Mouse (Mus musculus) monocyte, adult 5-6 weeks (primary cell): Measurements from ENCODE around the gene Snx18. TPM values are rescaled to one million over a fixed set of nuclear protein-coding genes. Genes with fewer than 3 reads are reported as not detected.

Experiments used
- ATAC-seq: fragments of 153-309, 156-312 bp; replicated peaks from 2 replicates; pipeline ENCODE4 v1.8.0; 2017; ENCODE audit warnings: mild to moderate bottlenecking; ENCODE audit not compliant: low TSS enrichment, insufficient number of reproducible peaks, severe bottlenecking, poor library complexity, low FRiP score
- total RNA-seq: library from RNA; stranded (forward); fragments of 200-1000, 200-491, 200-594 nt; gene quantifications from 3 replicates; pipeline ENCODE4 v1.2.3, GENCODE M21; 2017

The Snx18 gene
- total RNA-seq, 1 experiment from 2014 or later = 88.0 TPM

DNA sequence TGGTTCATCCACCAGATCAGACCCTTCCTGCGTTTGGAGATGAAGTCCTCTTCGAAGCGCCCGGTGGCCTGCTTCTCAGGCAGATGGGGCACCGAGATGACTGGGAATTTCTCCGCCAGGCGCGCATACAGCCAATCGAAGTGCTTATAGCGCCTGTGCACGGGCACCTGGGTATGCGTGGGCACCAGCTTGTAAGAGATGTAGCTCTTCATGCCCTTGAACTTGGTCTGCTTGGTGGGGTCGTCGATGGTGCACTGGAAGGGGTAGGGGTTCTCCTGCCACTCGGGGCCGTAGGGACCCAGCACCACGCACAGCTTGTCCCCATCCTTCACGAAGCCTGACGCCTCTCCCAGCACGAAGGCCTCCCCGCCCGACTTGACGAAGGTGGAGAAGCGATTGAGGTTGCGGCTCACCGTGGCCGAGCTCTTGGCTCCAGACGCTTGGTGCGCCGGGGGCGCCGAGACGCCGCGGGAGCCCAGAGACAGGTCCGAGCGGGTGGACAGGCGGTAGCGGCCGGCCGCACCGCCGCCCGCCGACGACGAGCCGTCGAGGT, 950 bp downstream of the Snx18 start:
- no peak for ATAC-seq

DNA sequence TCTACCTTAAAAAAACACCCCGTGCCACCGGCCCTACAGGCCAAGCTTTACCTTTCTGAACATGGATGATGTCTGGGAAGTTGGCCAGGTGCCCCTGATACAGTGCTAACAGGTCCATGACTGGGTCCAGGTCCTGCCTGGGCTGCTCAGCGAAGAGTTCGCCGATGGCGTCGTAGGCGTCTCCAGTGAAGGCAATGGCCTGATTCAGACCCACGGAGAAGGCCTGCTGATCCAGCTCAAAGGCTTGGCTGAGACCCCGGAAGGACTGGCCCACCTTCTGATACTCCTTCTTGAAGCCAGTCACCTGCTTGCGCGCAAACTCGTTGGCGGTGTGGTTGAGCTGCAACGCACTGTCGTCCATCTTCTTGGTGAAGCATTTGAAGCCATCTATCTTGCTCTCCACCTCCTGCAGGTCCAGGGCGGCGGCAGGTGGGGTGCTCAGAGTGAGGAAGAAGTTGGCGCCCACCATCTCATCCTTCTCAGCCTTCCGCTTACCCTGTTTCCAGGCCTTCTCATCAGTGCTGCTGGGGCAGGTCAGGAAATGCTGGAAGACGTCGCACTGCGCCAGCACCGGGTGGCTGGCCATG, 1.5 kb downstream of the Snx18 start:
- no peak for ATAC-seq

DNA sequence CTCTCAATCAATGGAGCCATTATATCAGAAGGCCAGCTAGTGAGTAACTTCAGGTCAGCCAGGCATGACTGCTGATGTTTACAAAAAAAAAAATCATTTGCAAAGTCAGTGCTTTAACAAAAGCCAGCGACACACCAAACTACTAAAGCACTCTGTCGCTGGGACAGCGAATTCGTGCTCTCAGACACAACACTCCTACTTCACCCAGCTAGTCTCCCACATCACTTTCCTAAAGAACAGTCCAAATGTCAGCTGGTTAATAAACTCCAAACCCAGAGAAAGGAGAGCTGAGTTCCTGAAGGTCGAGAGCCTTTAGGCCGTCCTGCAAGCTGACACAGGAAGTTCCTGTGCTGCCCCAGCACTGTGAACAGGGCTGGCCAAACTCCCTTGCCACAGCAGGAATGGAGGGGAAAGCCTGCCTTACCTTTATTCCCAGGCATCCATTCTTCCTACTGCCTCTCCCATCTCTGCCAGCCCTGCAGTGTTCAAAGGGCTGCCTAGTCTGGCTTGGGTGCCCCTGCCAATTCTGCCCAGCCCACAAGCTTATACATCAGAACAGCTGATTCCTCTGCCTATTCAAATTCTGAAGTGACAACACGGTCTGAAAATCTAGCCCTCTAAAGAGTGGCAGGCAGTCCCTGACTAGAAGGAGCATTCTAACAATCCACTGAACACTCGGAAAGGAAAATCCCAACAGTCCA, 2.2 kb downstream of the Snx18 start:
- no peak for ATAC-seq

DNA sequence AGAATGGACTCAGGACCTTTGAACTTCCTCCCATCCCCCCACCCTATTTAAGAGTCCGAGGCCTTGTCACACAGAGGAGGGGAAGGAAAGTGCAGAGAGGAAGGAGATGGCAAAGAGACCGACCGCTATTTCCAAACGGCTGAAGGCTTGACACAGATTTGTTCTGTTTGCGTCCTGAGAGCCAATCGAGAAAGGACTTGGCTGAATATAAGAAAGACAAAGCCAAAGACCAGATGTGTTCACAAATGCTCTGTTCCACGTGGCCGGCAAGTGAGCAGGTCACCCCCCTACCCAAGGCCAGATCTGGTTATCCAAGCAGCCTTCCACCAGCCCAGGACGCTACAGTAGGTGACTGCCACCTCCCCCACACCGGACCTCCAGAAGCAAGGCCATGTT, 2.8 kb downstream of the Snx18 start:
- ATAC-seq = peak; percentile 19; the same call in 1 of the 2 replicates

DNA sequence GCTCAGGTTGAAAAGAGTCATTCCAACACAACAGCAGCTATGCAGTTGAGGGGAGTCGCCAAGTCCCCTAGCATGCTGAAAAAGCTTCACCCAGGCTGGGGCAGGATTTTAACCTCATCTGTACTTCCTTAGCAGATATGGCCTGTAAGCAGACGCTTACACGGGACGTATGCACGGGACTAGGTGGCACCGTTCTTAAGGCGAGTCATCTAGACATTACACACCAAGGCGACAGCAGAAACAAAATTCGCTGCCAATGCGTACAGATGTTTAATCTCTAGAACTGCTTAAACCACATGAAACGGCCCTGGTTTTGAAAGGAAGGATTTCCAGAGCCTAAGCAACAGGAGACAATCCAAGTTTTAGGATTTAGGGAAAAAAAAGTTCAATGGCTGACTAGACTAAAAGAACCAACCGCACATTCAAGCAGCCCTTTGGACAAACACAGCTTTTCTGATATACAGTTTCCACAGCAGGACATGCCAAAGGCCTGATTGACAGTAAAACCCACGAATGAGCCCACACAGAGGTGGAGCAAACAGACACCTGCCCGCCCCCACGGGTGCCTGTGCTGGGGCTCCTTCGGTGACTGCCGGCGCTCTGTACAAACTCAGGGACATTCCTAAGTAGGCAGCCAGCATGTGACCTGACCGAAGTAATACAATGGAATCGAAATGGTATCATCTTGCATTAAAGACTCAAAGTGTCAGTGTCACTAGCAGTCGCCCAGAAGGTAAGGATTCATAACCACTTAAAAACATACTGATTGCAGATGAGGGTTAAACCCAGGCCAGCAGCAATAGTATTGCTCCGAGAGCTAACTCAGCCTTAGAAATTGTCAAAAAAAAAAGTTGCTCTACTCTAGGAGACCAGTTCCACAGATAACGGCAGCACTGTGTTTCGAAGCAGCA, 3.5 kb downstream of the Snx18 start:
- peak; percentile 24; the same call in 1 of the 2 replicates for ATAC-seq

DNA sequence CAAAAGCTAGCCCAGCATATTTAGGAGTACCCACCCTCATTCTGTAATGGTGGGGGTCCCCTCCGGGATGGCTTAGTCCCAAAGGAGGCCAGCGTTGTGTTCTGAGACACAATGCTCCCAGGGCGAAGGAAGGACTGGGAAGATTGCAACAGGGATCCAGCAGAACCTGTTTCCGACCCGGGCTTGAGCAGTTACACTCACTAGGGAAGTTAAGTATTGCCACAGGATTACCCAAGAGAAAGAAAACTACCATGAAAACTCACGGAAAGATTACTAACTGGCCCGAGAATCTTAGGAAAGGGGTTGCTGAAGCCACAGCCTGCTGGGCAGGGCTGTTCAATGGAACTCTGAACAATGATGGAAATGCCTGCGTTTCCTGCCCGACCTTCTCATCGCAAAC, 4.5 kb downstream of the Snx18 start:
- no peak for ATAC-seq

DNA sequence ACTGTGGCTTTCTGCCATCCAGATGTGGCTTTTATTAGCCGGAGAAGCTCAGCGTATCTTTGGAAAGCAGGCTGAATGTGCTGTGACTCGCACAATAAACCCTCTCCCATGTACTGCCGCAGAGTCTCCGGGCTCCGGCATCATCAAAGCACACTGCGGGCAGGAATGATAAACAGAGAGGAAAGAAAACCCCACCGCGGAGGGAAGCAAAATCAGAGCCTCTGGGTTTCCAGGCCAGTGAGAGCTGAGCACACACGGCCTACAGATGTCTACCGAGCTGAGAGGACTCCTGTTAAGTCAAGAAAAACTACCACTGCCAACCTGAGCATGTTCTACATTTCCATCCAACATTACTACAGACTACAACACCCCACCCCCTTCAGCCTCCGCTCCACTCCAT, 5.0 kb downstream of the Snx18 start:
- no peak for ATAC-seq

DNA sequence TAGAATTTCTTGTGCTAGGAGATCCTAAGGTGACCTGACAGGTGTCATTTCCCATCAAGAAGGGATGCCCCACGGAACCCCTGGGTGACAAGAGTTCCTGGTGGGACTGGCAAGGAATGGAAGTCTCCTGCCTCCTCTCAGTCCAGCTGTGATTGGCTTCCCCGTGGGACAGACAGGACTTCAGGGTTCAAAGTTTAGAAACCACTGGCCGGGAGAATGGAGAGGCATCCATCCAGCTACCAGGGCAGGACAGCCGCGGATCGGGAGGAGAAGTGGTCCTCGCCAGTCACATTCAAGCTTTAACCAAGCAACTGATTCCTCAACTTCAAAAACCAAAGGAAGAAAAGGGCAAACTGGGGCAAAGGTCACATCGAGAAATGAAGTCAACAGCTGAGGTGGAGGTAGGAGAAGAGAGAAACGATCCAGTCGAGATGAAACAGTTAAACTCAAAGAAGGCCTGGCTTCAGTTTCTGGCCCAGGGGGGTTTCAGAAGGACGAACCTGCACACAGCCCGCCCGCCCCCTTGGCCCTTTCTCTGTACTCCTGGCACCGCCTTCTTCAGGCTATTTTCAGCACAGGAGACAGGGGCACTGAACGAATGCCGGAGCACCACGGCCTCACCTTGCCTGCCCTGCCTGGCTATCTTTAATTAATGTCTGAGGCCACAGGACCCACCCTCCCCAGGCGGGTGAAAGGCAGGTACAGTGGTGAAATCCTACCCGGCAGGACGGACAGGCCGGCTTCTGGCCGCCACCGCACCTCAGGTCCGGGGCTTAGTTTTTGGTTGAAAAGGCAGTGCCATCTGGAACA, 6.0 kb downstream of the Snx18 start:
- ATAC-seq = no peak

DNA sequence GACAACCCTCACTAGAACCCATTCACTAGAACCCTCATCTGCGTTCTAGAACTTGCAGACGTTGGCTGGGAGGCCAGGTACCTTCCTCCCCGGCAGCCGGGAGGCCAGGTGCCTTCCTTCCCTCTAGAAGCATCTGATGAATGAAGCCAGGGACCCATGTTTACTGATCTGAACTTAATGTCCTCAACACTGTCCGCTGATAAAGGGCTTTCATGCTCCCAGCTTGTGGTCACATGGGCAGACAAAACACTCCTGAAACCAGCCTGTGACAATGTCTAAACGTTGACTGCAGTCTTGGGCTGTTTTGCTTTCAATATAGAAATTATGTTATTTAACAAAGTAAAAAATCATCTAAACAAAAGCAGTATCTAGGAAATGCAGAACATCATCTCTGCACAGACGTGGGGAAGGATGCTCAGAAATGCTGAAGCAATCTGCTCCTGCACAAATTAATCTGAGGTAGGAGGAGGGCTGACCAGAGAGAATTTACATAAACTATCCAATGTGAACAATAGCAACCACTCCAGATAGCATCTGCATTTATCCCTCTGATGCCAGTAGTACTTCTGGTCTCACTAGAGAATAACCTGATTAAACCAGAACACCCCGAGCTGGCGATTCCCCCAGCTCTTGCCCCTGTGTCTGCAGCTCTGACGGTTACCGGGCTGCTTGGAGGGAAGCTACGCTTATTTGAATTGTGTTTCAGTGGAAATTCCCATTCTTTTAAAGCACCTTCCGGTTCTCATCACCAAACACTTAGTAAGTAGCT, 7.4 kb downstream of the Snx18 start:
- ATAC-seq = no peak

DNA sequence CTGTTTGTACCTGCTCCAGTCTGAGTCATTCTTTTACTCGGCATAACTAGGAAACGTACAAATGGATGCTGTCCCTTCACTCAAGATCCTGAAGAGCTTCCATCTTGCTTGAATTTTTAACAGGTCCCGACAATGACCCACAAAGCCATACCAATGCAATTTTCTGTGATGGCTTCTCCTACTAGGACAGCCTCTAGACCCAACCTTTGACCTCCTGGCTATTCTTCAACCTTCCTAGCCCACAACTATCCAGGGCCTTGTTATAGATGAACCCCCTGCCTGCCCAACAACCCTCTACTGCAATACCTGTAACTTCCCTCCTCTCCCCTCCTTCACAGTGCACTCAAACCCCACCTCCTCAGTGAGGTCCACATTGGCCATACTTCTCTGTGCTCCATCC, 8.9 kb downstream of the Snx18 start:
- ATAC-seq = no peak

DNA sequence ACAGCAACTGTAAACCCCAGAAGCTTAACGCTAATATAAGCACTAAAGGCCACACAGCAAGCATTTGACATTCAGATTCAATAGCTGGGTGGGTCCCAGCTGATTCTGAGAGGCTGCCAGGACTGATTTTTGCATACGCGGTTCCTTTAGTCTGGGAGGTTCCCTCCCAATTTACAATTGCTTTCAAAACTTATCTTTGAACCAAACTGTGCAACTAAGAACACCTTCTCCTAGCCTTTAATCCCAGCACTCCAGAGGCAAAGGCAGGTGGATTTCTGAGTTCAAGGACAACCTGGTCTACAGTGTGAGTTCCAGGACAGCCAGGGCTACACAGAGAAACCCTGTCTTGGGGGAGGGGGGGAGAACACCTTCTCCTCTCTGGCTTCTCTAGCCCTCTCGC, 10.5 kb downstream of the Snx18 start:
- ATAC-seq = no peak

DNA sequence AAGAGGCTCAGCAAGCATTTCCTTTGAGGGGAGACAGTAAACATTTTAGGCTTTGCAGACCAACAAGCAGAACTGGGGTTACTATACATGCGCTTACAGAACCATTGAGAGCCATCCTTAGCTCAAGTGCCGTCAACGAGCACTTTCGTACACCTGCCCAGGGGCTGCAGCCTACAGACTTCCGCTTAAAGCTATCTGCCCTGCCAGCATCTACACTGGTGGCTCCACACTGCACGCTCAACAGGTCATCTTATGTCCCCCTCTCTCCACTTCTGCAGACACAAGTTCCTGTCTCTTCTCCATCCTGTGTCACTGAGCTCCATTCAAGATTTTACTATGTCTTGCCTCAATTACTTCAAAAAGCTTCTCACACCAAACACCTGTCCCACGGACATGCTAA, 11.0 kb downstream of the Snx18 start:
- ATAC-seq = no peak

DNA sequence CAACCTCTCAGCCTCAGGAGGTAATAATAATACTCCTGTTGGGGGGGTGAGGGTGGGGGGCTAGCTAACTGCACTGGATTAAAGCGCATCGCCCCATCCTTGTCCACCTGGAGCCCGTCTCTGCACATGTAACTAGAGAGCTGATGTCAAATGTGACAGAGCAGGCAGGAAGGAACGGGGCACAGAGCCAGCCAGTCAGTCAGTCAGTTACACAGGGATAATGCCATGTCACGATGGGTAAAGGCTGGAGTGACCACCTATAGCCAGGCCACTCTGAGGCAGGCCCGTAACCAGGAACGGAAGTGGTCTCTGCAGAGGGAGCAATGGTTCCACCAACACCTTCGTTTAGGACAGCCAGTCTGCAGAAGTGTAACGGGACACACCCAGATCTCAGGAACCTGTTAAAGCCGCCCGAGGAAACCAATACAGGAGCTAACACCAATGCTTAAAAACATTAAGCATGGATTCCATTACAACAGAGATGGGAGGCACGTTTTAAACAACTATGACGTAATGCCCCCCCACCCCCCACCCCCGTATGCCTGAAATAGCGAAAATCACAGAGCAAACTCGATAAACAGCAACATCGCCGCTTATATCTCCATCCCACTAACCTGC, 11.5 kb downstream of the Snx18 start:
- peak; percentile 34; the same call in 1 of the 2 replicates for ATAC-seq

DNA sequence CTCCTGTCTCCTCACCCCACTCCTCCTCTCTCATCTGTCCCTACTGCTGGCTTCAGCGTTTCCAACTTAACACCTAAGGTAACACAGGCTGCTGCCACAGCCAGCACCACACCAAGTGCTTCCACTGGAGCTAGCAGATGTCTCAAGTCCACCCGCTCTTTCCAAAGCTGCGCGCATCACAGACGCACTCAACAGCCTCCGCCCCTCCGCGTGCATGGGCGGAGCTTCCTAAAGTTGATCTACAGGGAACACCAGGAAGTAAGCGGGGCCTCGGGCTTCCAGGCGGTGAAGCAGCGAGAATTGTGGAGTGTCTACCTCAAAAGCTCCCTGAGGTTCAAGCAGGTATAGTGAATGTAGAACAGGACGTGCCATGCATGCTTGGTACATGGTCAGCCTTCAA, 12.2 kb downstream of the Snx18 start:
- no peak; the same call in 1 of the 2 replicates for ATAC-seq

DNA sequence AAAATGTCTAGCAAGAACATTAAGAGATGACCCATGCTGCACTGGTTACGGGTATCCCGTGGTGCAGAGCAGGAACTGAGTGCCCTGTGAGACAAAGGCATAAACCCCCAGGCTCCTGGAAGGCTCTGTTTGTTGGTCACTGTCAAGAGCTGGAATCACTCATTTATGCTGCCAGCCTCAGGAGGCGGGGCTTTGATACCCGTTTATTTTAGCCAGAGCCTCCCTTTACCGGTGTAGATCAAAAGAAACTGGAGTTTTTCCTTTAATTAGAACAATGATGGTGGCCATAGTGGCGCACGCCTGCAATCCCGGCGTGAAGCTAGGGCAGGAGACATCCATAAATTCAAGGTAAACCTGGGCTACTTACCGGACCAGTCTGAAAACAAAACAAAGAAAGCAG, 12.7 kb downstream of the Snx18 start:
- no peak for ATAC-seq

DNA sequence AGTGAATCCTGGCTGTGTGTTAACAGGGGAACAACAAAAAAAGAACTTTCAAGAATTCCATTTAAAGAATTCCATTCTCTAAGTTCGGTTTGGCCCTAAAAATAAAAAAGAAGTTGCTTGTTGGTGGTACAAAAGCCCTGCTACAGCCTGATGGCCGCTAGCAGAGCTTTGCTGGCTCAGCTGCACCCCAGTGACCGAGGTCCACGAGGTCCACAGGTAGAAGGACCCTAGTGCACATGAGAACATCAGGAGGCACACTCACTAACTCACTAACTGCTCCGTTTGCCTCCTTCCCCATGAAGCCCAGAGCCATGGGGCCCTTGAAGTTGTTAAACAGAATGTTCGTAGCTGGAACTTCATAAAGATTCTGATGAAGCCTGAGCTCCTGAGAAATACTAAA, 14.0 kb downstream of the Snx18 start:
- ATAC-seq = no peak

DNA sequence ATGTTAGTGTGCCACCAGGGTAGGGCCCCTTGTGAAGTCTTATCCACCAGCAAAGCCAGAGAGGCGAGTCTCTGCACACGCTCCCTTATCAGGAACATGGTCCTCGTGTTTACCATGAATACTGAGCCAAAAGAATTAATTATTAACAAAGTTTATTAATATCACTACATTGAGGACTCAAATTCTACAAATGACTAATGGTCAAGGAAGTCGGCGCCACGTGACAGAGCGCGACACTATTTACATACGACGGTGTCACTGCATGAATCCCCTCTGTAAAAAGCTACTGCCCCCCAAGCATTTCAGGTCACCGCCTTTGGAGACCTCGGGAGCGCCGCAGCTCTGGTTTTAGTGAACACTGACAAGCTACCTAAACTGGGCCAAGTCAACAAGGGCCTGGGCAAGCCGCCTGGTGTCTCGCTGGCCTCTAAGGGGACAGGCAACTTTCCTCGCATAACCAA, 15.5 kb downstream of the Snx18 start:
- ATAC-seq = no peak
